Mouse (Mus musculus): Measurements from ENCODE around the gene Dennd4a. TPM values are rescaled to one million over a fixed set of nuclear protein-coding genes. Genes with fewer than 3 reads are reported as not detected.
"Not testable (repeated sequence)": the region's sequence is repeated elsewhere in the genome, so short reads cannot be mapped to it uniquely, and the experiment has no call there.

Dennd4a gene
- total RNA-seq, 2 experiments from 2014 or later: 7.7 to 8.4 TPM

- intact Hi-C loops (cut with DNase I): loop anchor here (5.0 kb wide), 1 partner anchor 73 kb away; the partner anchor contains the start of gene Rab11a
- DNase-seq: no peak
Observed at GRCm38 (mm10) chr9:64809851-64810250, 1.3 kb upstream of the Dennd4a start.

GRCm38 (mm10) chr9:64811538-64812474 lies 666 bp downstream of the Dennd4a start:
- intact Hi-C loops (cut with DNase I): loop anchor here (2.0 to 5.0 kb wide), 2 partner anchors 33 to 75 kb away; partner anchors contain the start of gene Rab11a
- DNase-seq: peak; percentile 60 to 63

- DNase-seq: no peak
- intact Hi-C loops (cut with DNase I): loop anchor here (2.0 to 5.0 kb wide), 2 partner anchors 34 to 75 kb away; partner anchors contain the start of gene Rab11a
Observed at GRCm38 (mm10) chr9:64812475-64812860, 1.3 kb downstream of the Dennd4a start.

- intact Hi-C loops (cut with DNase I): loop anchor here (5.0 kb wide), 1 partner anchor 77 kb away; the partner anchor contains the start of gene Rab11a
- no peak for DNase-seq
Observed at GRCm38 (mm10) chr9:64814273-64814672, 3.1 kb downstream of the Dennd4a start.

- intact Hi-C loops (cut with DNase I); DNase-seq: not testable (repeated sequence)
Observed at GRCm38 (mm10) chr9:64819686-64820085, 8.5 kb downstream of the Dennd4a start.

GRCm38 (mm10) chr9:64820086-64820795 lies 9.1 kb downstream of the Dennd4a start:
- intact Hi-C loops (cut with DNase I): no loop called here
- no peak for DNase-seq

- intact Hi-C loops (cut with DNase I): no loop called here
- no peak for DNase-seq
Observed at GRCm38 (mm10) chr9:64822235-64822634, 11.1 kb downstream of the Dennd4a start.

- intact Hi-C loops (cut with DNase I): no loop called here
Observed at GRCm38 (mm10) chr9:64824389-64825008, 13.4 kb downstream of the Dennd4a start.

GRCm38 (mm10) chr9:64830092-64830618 lies 19.0 kb downstream of the Dennd4a start:
- intact Hi-C loops (cut with DNase I): no loop called here
- no peak for DNase-seq

More at GRCm38 (mm10) chr9:64824389-64825008, 13.4 kb downstream of the Dennd4a start:
- DNase-seq: no peak

- intact Hi-C loops (cut with DNase I): no loop called here
- no peak for DNase-seq
Observed at GRCm38 (mm10) chr9:64830641-64831040, 19.5 kb downstream of the Dennd4a start.

- intact Hi-C loops (cut with DNase I): no loop called here
- DNase-seq: no peak
Observed at GRCm38 (mm10) chr9:64831760-64832159, 20.6 kb downstream of the Dennd4a start.

- no peak for DNase-seq
- intact Hi-C loops (cut with DNase I): no loop called here
Observed at GRCm38 (mm10) chr9:64834418-64834817, 23.3 kb downstream of the Dennd4a start.

- intact Hi-C loops (cut with DNase I): no loop called here
- DNase-seq: no peak
Observed at GRCm38 (mm10) chr9:64845355-64845754, 34.2 kb downstream of the Dennd4a start.

GRCm38 (mm10) chr9:64849548-64849947 lies 38.4 kb downstream of the Dennd4a start:
- DNase-seq: no peak
- intact Hi-C loops (cut with DNase I): no loop called here

GRCm38 (mm10) chr9:64860083-64860482 lies 48.9 kb downstream of the Dennd4a start:
- intact Hi-C loops (cut with DNase I): loop anchor here (5.0 kb wide), 1 partner anchor 78 kb away; no protein-coding TSS in a partner anchor
- DNase-seq: no peak

GRCm38 (mm10) chr9:64862687-64863086 lies 51.5 kb downstream of the Dennd4a start:
- intact Hi-C loops (cut with DNase I): loop anchor here (5.0 kb wide), 1 partner anchor 80 kb away; no protein-coding TSS in a partner anchor
- no peak for DNase-seq

GRCm38 (mm10) chr9:64886008-64886407 lies 74.9 kb downstream of the Dennd4a start:
- intact Hi-C loops (cut with DNase I): no loop called here
- DNase-seq: no peak

GRCm38 (mm10) chr9:64896605-64897004 lies 85.5 kb downstream of the Dennd4a start:
- DNase-seq: no peak
- intact Hi-C loops (cut with DNase I): no loop called here

GRCm38 (mm10) chr9:64902866-64903265 lies 91.7 kb downstream of the Dennd4a start:
- intact Hi-C loops (cut with DNase I): loop anchor here (2.0 kb wide), 2 partner anchors 32 to 120 kb away; no protein-coding TSS in a partner anchor

GRCm38 (mm10) chr9:64903386-64903785 lies 92.2 kb downstream of the Dennd4a start:
- DNase-seq: peak; percentile 71 to 83
- intact Hi-C loops (cut with DNase I): loop anchor here (2.0 kb wide), 2 partner anchors 31 to 121 kb away; no protein-coding TSS in a partner anchor

More at GRCm38 (mm10) chr9:64902866-64903265, 91.7 kb downstream of the Dennd4a start:
- DNase-seq: no peak

Data from heart, postnatal 36 days (tissue).